Mouse (Mus musculus): ENCODE measurements around the gene Actl6b. TPM values are rescaled to one million over a fixed set of nuclear protein-coding genes. Genes with fewer than 3 reads are reported as not detected.
A peak's percentile ranks its signal among the peaks of the same experiment; 100 is the strongest.

Actl6b gene
- polyA plus RNA-seq, 1 experiment from 2014 or later: 5.2 TPM

GRCm38 (mm10) chr5:137562965-137563364 lies 9.6 kb downstream of the Actl6b start:
- Histone ChIP-seq H3K4me2 (ENCODE audit: low read depth, low read length) (no peak overlapping the region), H3K4me1 (ENCODE audit: control insufficient read depth, insufficient read depth, low read length) (no peaks in the 10 kb centered on the region), H3K27ac (replicated peaks; ENCODE audit: low read depth, low read length) (no peak overlapping the region), H3K27me3 (replicated peaks; ENCODE audit: control insufficient read depth, insufficient read depth, low read length) (no peaks in the 10 kb centered on the region), H3K9me3 (ENCODE audit: control insufficient read depth, low read length) (no peaks in the 10 kb centered on the region), H3K4me3 (ENCODE audit: low read depth, low read length) (no peak overlapping the region), H3K36me3 (ENCODE audit: control insufficient read depth, insufficient read depth, low read length) (no peaks in the 10 kb centered on the region), H3K9ac (ENCODE audit: low read depth, low read length) (no peak overlapping the region)
- ATAC-seq (ENCODE audit: low read depth) (no peak), DNase-seq (ENCODE audit: low spot score) (no peak)
- 70% methylated on average over 10 of the region's 10 CpGs for WGBS

GRCm38 (mm10) chr5:137565744-137566143 lies 12.4 kb downstream of the Actl6b start:
- WGBS: 66% methylated on average over 5 of the region's 6 CpGs
- DNase-seq (ENCODE audit: low spot score) (no peak), ATAC-seq (ENCODE audit: low read depth) (no peak)
- Histone ChIP-seq H3K9me3 (ENCODE audit: control insufficient read depth, low read length) (no peaks in the 10 kb centered on the region), H3K4me2 (ENCODE audit: low read depth, low read length) (no peak overlapping the region), H3K9ac (ENCODE audit: low read depth, low read length) (no peak overlapping the region), H3K4me1 (ENCODE audit: control insufficient read depth, insufficient read depth, low read length) (0 out of 2 replicates have a peak, but pooled peaks cover 7% of the 10 kb centered on the region), H3K27me3 (replicated peaks; ENCODE audit: control insufficient read depth, insufficient read depth, low read length) (no peaks in the 10 kb centered on the region), H3K4me3 (ENCODE audit: low read depth, low read length) (no peak overlapping the region), H3K27ac (replicated peaks; ENCODE audit: low read depth, low read length) (no peak overlapping the region), H3K36me3 (ENCODE audit: control insufficient read depth, insufficient read depth, low read length) (no peaks in the 10 kb centered on the region)

GRCm38 (mm10) chr5:137566416-137566815 lies 13.1 kb downstream of the Actl6b start:
- ATAC-seq (ENCODE audit: low read depth) (no peak), DNase-seq (ENCODE audit: low spot score) (no peak)
- Histone ChIP-seq H3K27me3 (replicated peaks; ENCODE audit: control insufficient read depth, insufficient read depth, low read length) (no peaks in the 10 kb centered on the region), H3K27ac (replicated peaks; ENCODE audit: low read depth, low read length) (no peak overlapping the region), H3K36me3 (ENCODE audit: control insufficient read depth, insufficient read depth, low read length) (no peaks in the 10 kb centered on the region), H3K4me2 (ENCODE audit: low read depth, low read length) (no peak overlapping the region), H3K4me3 (ENCODE audit: low read depth, low read length) (no peak overlapping the region), H3K9ac (ENCODE audit: low read depth, low read length) (no peak overlapping the region), H3K9me3 (ENCODE audit: control insufficient read depth, low read length) (no peaks in the 10 kb centered on the region), H3K4me1 (ENCODE audit: control insufficient read depth, insufficient read depth, low read length) (0 out of 2 replicates have a peak, but pooled peaks cover 7% of the 10 kb centered on the region)
- WGBS: 93% methylated on average over 5 of the region's 5 CpGs

- Histone ChIP-seq H3K27ac (replicated peaks; ENCODE audit: low read depth, low read length) (no peak overlapping the region), H3K4me3 (ENCODE audit: low read depth, low read length) (no peak overlapping the region), H3K4me1 (ENCODE audit: control insufficient read depth, insufficient read depth, low read length) (0 out of 2 replicates have a peak, but pooled peaks cover 7% of the 10 kb centered on the region), H3K4me2 (ENCODE audit: low read depth, low read length) (no peak overlapping the region), H3K36me3 (ENCODE audit: control insufficient read depth, insufficient read depth, low read length) (no peaks in the 10 kb centered on the region), H3K9me3 (ENCODE audit: control insufficient read depth, low read length) (no peaks in the 10 kb centered on the region), H3K27me3 (replicated peaks; ENCODE audit: control insufficient read depth, insufficient read depth, low read length) (0 out of 2 replicates have a peak, but pooled peaks cover 4% of the 10 kb centered on the region), H3K9ac (ENCODE audit: low read depth, low read length) (no peak overlapping the region)
- ATAC-seq (ENCODE audit: low read depth): no peak
- 72% methylated on average over 8 of the region's 8 CpGs for WGBS
- no peak for DNase-seq (ENCODE audit: low spot score)
Observed at GRCm38 (mm10) chr5:137568223-137568798, 15.0 kb downstream of the Actl6b start.

GRCm38 (mm10) chr5:137569031-137569430 lies 15.7 kb downstream of the Actl6b start:
- Histone ChIP-seq H3K27me3 (replicated peaks; ENCODE audit: control insufficient read depth, insufficient read depth, low read length) (0 out of 2 replicates have a peak, but pooled peaks cover 8% of the 10 kb centered on the region), H3K4me2 (ENCODE audit: low read depth, low read length) (no peak overlapping the region), H3K9ac (ENCODE audit: low read depth, low read length) (no peak overlapping the region), H3K4me1 (ENCODE audit: control insufficient read depth, insufficient read depth, low read length) (0 out of 2 replicates have a peak, but pooled peaks cover 7% of the 10 kb centered on the region), H3K9me3 (ENCODE audit: control insufficient read depth, low read length) (no peaks in the 10 kb centered on the region), H3K4me3 (ENCODE audit: low read depth, low read length) (no peak overlapping the region), H3K27ac (replicated peaks; ENCODE audit: low read depth, low read length) (no peak overlapping the region), H3K36me3 (ENCODE audit: control insufficient read depth, insufficient read depth, low read length) (no peaks in the 10 kb centered on the region)
- ATAC-seq (ENCODE audit: low read depth): no peak
- WGBS: 68% methylated on average over 10 of the region's 12 CpGs
- no peak for DNase-seq (ENCODE audit: low spot score)

GRCm38 (mm10) chr5:137569665-137570064 lies 16.3 kb downstream of the Actl6b start, which contains the start of gene Tfr2:
TSS of gene Tfr2 (plus strand) at chr5:137569840.
- H3K9ac ChIP-seq (ENCODE audit: low read depth, low read length): no peak within 1 kb of the TSS
- peaks cover 12% of the 10 kb centered on the region; the same call in 1 of the 2 replicates for H3K27me3 ChIP-seq (replicated peaks; ENCODE audit: control insufficient read depth, insufficient read depth, low read length)
- 0 out of 2 replicates have a peak, but pooled peaks cover 7% of the 10 kb centered on the region for H3K4me1 ChIP-seq (ENCODE audit: control insufficient read depth, insufficient read depth, low read length)
- ATAC-seq (ENCODE audit: low read depth) (peak; percentile 50; the same call in 1 of the 2 replicates), DNase-seq (ENCODE audit: low spot score) (peak; percentile 29)
- H3K27ac ChIP-seq (replicated peaks; ENCODE audit: low read depth, low read length): no peak within 1 kb of the TSS
- H3K4me2 ChIP-seq (ENCODE audit: low read depth, low read length): no peak within 1 kb of the TSS
- no peaks in the 10 kb centered on the region for H3K36me3 ChIP-seq (ENCODE audit: control insufficient read depth, insufficient read depth, low read length)
- WGBS: 32% methylated on average over 9 of the region's 9 CpGs
- no peak within 1 kb of the TSS for H3K4me3 ChIP-seq (ENCODE audit: low read depth, low read length)
- no peaks in the 10 kb centered on the region for H3K9me3 ChIP-seq (ENCODE audit: control insufficient read depth, low read length)

- Histone ChIP-seq H3K9ac (ENCODE audit: low read depth, low read length) (no peak overlapping the region), H3K4me3 (ENCODE audit: low read depth, low read length) (no peak overlapping the region), H3K4me2 (ENCODE audit: low read depth, low read length) (no peak overlapping the region), H3K9me3 (ENCODE audit: control insufficient read depth, low read length) (no peaks in the 10 kb centered on the region), H3K36me3 (ENCODE audit: control insufficient read depth, insufficient read depth, low read length) (no peaks in the 10 kb centered on the region), H3K4me1 (ENCODE audit: control insufficient read depth, insufficient read depth, low read length) (0 out of 2 replicates have a peak, but pooled peaks cover 7% of the 10 kb centered on the region), H3K27ac (replicated peaks; ENCODE audit: low read depth, low read length) (no peak overlapping the region), H3K27me3 (replicated peaks; ENCODE audit: control insufficient read depth, insufficient read depth, low read length) (peaks cover 17% of the 10 kb centered on the region; the same call in 1 of the 2 replicates)
- DNase-seq (ENCODE audit: low spot score) (no peak), ATAC-seq (ENCODE audit: low read depth) (no peak)
- 49% methylated on average over 7 of the region's 7 CpGs for WGBS
Observed at GRCm38 (mm10) chr5:137570181-137570580, 16.9 kb downstream of the Actl6b start.

GRCm38 (mm10) chr5:137570691-137571586 lies 17.6 kb downstream of the Actl6b start:
- DNase-seq (ENCODE audit: low spot score) (peak; percentile 21), ATAC-seq (ENCODE audit: low read depth) (no peak)
- Histone ChIP-seq H3K4me1 (ENCODE audit: control insufficient read depth, insufficient read depth, low read length) (0 out of 2 replicates have a peak, but pooled peaks cover 7% of the 10 kb centered on the region), H3K36me3 (ENCODE audit: control insufficient read depth, insufficient read depth, low read length) (no peaks in the 10 kb centered on the region), H3K4me2 (ENCODE audit: low read depth, low read length) (no peak overlapping the region), H3K9me3 (ENCODE audit: control insufficient read depth, low read length) (no peaks in the 10 kb centered on the region), H3K27ac (replicated peaks; ENCODE audit: low read depth, low read length) (no peak overlapping the region), H3K27me3 (replicated peaks; ENCODE audit: control insufficient read depth, insufficient read depth, low read length) (peaks cover 17% of the 10 kb centered on the region; the same call in 1 of the 2 replicates), H3K9ac (ENCODE audit: low read depth, low read length) (no peak overlapping the region), H3K4me3 (ENCODE audit: low read depth, low read length) (no peak overlapping the region)
- 79% methylated on average over 16 of the region's 17 CpGs for WGBS
